Mouse (Mus musculus) c-Kit-positive CD71-negative TER-119-negative erythroid progenitor cells, embryonic 14.5 days (primary cell): ENCODE data around the gene Exosc1.

Source experiments
- DNase-seq: peaks from one replicate; pipeline ENCODE4 v3.0.0-alpha.2; 2013; ENCODE audit warnings: low read depth

Gene Exosc1

GRCm38 (mm10) chr19:41913774-41914591 is 19.2 kb downstream of the Exosc1 start:
- DNase-seq: no peak

- no peak for DNase-seq
Observed at GRCm38 (mm10) chr19:41912121-41913080, 20.8 kb downstream of the Exosc1 start.

- peak; percentile 98 for DNase-seq
Observed at GRCm38 (mm10) chr19:41911178-41912073, 21.8 kb downstream of the Exosc1 start, which contains the start of gene Pgam1. Pgam1 (plus strand) TSS chr19:41911923.

GRCm38 (mm10) chr19:41910396-41910795 is 22.8 kb downstream of the Exosc1 start:
- DNase-seq: no peak

GRCm38 (mm10) chr19:41908736-41909135 is 24.5 kb downstream of the Exosc1 start:
- DNase-seq: no peak

GRCm38 (mm10) chr19:41907079-41907760 is 26.0 kb downstream of the Exosc1 start:
- no peak for DNase-seq

GRCm38 (mm10) chr19:41906311-41907078 is 26.7 kb downstream of the Exosc1 start:
- no peak for DNase-seq

- no peak for DNase-seq
Observed at GRCm38 (mm10) chr19:41905246-41905645, 28.0 kb downstream of the Exosc1 start.

- no peak for DNase-seq
Observed at GRCm38 (mm10) chr19:41902848-41903593, 30.2 kb downstream of the Exosc1 start.

- no peak for DNase-seq
Observed at GRCm38 (mm10) chr19:41901696-41902095, 31.5 kb downstream of the Exosc1 start.

GRCm38 (mm10) chr19:41900495-41901090 is 32.6 kb downstream of the Exosc1 start:
- DNase-seq: no peak

- no peak for DNase-seq
Observed at GRCm38 (mm10) chr19:41898860-41899259, 34.4 kb downstream of the Exosc1 start.

GRCm38 (mm10) chr19:41896319-41896711 is 36.9 kb downstream of the Exosc1 start:
- DNase-seq: no peak

GRCm38 (mm10) chr19:41895460-41896318 is 37.5 kb downstream of the Exosc1 start, which contains the start of gene Rrp12:
Rrp12 (minus strand) TSS chr19:41896173.
- DNase-seq: peak; percentile 89

GRCm38 (mm10) chr19:41894959-41895358 is 38.3 kb downstream of the Exosc1 start:
- DNase-seq: no peak

GRCm38 (mm10) chr19:41888191-41888590 is 45.0 kb downstream of the Exosc1 start:
- DNase-seq: no peak

- no peak for DNase-seq
Observed at GRCm38 (mm10) chr19:41883882-41884281, 49.3 kb downstream of the Exosc1 start.

GRCm38 (mm10) chr19:41881842-41882241 is 51.4 kb downstream of the Exosc1 start:
- no peak for DNase-seq
